Mouse (Mus musculus) urinary bladder, postnatal 25 days (tissue): Measurements from ENCODE around the gene Bmp6.
A peak's percentile ranks its signal among the peaks of the same experiment; 100 is the strongest.

Experiments used
- DNase-seq: peaks from one replicate; pipeline ENCODE4 v3.0.0; 2022; ENCODE audit warnings: low spot score

Bmp6 gene

GRCm38 (mm10) chr13:38511979-38512378, 167.1 kb downstream of the Bmp6 start:
- no peak for DNase-seq

GRCm38 (mm10) chr13:38513921-38514320, 169.0 kb downstream of the Bmp6 start:
- DNase-seq = no peak

- DNase-seq = no peak
These were observed 170.5 kb downstream of the Bmp6 start for GRCm38 (mm10) chr13:38515431-38515830.

GRCm38 (mm10) chr13:38515845-38516244, 170.9 kb downstream of the Bmp6 start:
- no peak for DNase-seq

DNA sequence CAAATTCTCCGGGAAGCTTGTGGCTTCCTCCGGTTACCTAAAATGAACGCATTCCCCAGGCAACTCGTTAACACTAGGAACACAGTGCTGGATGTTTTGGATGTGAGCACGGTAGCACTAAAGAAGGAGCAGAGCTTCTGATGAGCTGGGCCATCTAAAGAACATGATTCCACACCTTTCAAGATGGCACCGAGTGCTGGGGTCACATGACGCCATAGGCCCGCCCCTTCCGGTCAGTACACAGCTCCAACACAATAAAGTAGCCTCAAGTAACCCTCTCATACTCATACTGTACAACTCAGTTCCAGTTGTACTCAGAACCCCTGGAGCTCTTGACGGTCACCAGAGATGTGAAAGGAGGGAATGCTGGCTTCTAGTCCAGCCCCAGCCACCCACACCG, 171.7 kb downstream of the Bmp6 start:
- DNase-seq = no peak

GRCm38 (mm10) chr13:38520299-38520698, 175.4 kb downstream of the Bmp6 start:
- no peak for DNase-seq

- no peak for DNase-seq
These were observed 177.2 kb downstream of the Bmp6 start for GRCm38 (mm10) chr13:38522056-38522654.

DNA sequence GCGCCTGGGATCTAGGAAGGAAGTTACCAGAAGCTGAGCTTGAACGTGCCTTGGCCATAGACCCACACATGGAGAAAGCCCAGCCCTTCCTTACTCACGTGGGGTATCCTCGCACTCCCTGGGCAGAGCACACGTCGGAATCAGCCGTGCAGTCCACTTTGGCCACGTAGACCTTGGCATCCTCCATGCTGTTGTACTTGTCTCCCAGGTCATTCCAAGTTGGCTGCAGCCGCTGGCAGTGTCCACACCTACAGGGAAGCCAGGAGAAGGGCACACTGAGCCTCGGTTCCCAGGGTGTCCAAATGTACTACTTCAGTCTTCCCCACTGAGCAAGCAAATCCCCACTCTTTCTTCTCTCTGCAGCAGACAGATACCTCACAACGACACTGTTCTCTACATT, 178.3 kb downstream of the Bmp6 start:
- no peak for DNase-seq

- DNase-seq = no peak
These were observed 180.4 kb downstream of the Bmp6 start for GRCm38 (mm10) chr13:38525261-38525660.

- DNase-seq = no peak
These were observed 181.2 kb downstream of the Bmp6 start for GRCm38 (mm10) chr13:38526116-38526515.

GRCm38 (mm10) chr13:38527041-38527796, 182.3 kb downstream of the Bmp6 start:
- DNase-seq = no peak

GRCm38 (mm10) chr13:38527797-38528650, 183.1 kb downstream of the Bmp6 start:
- DNase-seq = peak; percentile 92

- no peak for DNase-seq
These were observed 183.9 kb downstream of the Bmp6 start, which contains the start of gene Txndc5 for GRCm38 (mm10) chr13:38528687-38529294. Gene Txndc5 (minus strand): TSS chr13:38528824.

DNA sequence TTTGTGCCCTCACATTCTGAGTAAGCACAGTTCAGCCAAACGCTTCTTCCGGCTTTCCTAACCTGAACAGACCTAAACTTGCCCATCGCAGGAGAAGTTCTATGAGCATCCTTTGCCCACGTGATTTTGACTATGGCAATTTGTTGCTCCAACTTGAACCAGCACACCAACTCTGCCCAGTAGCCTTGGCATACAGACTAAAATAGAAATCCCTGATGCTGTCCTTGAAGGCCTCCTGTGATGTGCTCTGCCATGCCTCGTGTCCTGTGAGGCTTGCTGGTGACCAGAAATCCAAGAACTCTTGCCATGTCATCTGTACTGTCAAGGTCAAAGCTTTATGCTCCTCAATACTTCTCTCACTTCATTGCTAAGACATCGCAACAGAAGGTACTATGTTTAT, 184.7 kb downstream of the Bmp6 start:
- DNase-seq = no peak

GRCm38 (mm10) chr13:38531498-38531897, 186.6 kb downstream of the Bmp6 start:
- no peak for DNase-seq

DNA sequence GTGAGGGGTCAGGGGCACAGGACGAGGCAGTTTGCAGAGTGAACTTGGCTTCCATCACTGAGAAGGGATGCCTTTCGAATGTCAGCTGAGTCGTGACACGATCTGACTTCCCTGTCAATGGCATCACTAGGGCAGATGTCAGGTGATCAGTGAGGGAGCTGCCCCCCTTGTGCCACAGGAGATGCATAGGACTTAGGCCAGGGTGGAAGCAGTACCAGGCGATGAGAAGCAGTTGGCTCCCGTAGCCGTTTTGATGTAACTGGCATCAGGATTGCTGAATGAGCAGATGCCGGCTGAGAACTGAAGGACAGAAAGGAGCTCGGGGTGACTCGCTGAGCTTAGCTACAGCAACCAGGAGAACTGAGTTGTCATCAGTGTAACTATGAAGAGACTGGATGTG, 188.6 kb downstream of the Bmp6 start:
- no peak for DNase-seq

GRCm38 (mm10) chr13:38534016-38534415, 189.1 kb downstream of the Bmp6 start:
- DNase-seq = no peak

DNA sequence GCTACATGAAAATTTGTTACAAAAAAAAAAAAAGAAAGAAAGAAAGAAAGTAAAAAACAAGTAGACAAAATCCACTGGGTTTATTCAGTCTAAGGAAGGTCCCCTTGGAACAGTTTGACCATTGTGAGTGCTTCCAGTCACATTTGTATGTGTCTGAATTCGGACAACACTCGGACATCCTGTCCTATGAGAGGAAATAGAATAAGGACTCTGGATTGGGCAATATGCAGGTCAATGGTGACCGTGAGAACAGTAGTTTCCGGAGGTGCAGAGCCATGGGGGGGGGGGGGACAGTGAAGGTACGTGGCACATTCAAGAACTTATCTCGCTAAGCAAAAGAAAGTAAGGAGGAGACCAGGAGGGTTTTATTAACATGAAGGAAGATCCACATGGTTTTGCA, 189.8 kb downstream of the Bmp6 start:
- DNase-seq = no peak

GRCm38 (mm10) chr13:38537521-38537920, 192.6 kb downstream of the Bmp6 start:
- no peak for DNase-seq

DNA sequence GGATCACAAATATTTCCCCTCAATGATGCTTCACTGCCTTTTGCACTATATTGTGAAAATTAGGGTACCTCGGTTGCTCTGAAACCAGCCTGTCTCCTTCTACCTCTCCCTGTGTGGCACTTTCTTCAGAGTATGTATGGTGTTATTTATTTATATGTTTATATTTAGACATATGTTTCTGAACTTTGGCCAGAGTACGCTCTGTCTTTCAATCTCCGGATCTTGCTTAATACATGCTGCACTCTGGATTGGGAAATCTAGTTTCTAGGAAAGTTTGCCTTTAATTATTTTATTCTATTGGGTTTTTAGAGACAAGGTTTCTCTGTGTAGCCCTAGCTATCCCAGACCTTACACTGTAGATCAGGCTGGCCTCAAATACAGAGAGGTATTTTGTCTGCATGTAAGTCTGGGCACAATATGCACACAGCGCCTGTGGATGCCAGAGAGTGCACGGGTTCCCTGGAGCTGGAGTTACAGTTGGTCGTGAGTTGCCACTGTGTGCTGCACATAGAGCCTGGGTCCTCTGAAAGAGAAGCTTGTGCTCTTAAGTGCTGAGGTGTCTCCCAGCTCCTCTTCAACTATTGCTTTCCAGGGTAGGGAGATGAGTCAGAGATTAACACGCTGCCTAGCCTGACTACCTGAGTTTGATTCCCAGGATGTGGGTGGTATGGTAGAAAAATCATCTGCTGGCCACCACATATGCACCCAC, 194.4 kb downstream of the Bmp6 start:
- no peak for DNase-seq

GRCm38 (mm10) chr13:38543455-38544125, 198.7 kb downstream of the Bmp6 start:
- DNase-seq = no peak
